Mouse (Mus musculus): ENCODE measurements at regions not wholly inside any gene's neighbourhood (a gene's known extent, or its start where the extent isn't known, plus 50 kb on each side); places are given as distances from the start of the nearest gene placed in this dataset.

- no peak for TF ChIP-seq POLR2A (IDR thresholded peaks at IDR 0.05; ENCODE audit: control insufficient read depth, low read depth, low read length)
- no peak for TF ChIP-seq CTCF (IDR thresholded peaks at IDR 0.05; ENCODE audit: control insufficient read depth, insufficient read depth, insufficient replicate concordance, low read depth, low read length)
- no peaks in the 10 kb centered on the region for H3K36me3 ChIP-seq (ENCODE audit: control insufficient read depth, insufficient read depth, low read length)
- H3K27ac ChIP-seq (ENCODE audit: control insufficient read depth, insufficient read depth, low read depth, low read length): no peak overlapping the region
Measured at GRCm38 (mm10) chr7:36095258-36096130, 292.7 kb upstream of the Zfp507 start.

GRCm38 (mm10) chr7:36091132-36091531, 288.3 kb upstream of the Zfp507 start:
- no peaks in the 10 kb centered on the region for H3K36me3 ChIP-seq (ENCODE audit: control insufficient read depth, insufficient read depth, low read length)
- H3K4me3 ChIP-seq (ENCODE audit: control insufficient read depth, low read depth, low read length): no peak overlapping the region
- H3K27ac ChIP-seq (ENCODE audit: control insufficient read depth, insufficient read depth, low read depth, low read length): no peak overlapping the region
- H3K4me1 ChIP-seq (ENCODE audit: control insufficient read depth, insufficient read depth, low read length): no peaks in the 10 kb centered on the region
- no peaks in the 10 kb centered on the region for H3K27me3 ChIP-seq (ENCODE audit: control insufficient read depth, insufficient read depth, low read length)
- TF ChIP-seq POLR2A (IDR thresholded peaks at IDR 0.05; ENCODE audit: control insufficient read depth, low read depth, low read length) (no peak), CTCF (IDR thresholded peaks at IDR 0.05; ENCODE audit: control insufficient read depth, insufficient read depth, insufficient replicate concordance, low read depth, low read length) (no peak)

More at GRCm38 (mm10) chr7:36095258-36096130, 292.7 kb upstream of the Zfp507 start:
- no peaks in the 10 kb centered on the region for H3K4me1 ChIP-seq (ENCODE audit: control insufficient read depth, insufficient read depth, low read length)
- no peaks in the 10 kb centered on the region for H3K27me3 ChIP-seq (ENCODE audit: control insufficient read depth, insufficient read depth, low read length)
- H3K4me3 ChIP-seq (ENCODE audit: control insufficient read depth, low read depth, low read length): no peak overlapping the region

DNA sequence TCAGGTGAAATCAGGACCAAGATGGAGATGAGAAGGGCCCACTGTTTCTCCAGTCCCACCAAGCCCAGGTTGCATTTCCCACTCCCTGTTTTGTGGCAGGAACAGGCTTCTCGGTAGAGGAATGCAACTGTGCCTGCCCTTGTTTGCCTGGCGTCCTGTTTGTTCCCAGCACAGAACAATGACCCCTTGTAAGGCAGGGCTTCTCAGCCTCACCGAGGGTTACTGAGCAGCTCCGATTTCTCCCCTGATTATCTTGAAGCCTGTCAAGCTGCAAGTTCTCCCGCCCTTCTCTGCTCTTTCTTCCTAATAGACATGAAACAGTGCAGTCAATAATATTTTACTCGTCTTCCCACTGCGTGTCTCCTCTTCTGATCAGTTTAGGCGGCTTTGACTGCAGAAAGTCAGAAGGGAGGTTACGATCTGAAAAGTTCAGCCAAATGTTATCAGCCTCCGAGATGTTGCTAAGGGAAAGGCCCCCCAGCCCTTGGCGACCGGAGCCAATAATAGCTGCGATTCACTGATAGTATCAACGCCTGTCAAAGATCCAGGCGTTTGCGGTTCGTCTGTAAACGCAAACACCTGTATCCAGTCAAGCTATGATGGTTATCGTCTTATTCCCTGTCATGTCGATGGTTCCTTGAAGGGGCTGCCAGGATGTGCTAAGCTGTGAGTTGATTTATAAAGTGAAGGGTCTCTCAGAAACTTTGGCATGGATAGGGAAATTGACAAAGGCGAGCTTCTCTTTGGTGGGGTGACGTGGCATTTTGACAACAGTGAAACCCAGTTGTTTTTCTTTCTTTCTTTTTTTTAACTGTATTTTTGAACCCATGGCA, 287.7 kb upstream of the Zfp507 start:
- H3K27me3 ChIP-seq (ENCODE audit: control insufficient read depth, insufficient read depth, low read length): no peaks in the 10 kb centered on the region
- no peaks in the 10 kb centered on the region for H3K36me3 ChIP-seq (ENCODE audit: control insufficient read depth, insufficient read depth, low read length)
- TF ChIP-seq CTCF (IDR thresholded peaks at IDR 0.05; ENCODE audit: control insufficient read depth, insufficient read depth, insufficient replicate concordance, low read depth, low read length) (no peak), POLR2A (IDR thresholded peaks at IDR 0.05; ENCODE audit: control insufficient read depth, low read depth, low read length) (no peak)
- H3K4me1 ChIP-seq (ENCODE audit: control insufficient read depth, insufficient read depth, low read length): no peaks in the 10 kb centered on the region
- H3K27ac ChIP-seq (ENCODE audit: control insufficient read depth, insufficient read depth, low read depth, low read length): no peak overlapping the region
- H3K4me3 ChIP-seq (ENCODE audit: control insufficient read depth, low read depth, low read length): no peak overlapping the region

DNA sequence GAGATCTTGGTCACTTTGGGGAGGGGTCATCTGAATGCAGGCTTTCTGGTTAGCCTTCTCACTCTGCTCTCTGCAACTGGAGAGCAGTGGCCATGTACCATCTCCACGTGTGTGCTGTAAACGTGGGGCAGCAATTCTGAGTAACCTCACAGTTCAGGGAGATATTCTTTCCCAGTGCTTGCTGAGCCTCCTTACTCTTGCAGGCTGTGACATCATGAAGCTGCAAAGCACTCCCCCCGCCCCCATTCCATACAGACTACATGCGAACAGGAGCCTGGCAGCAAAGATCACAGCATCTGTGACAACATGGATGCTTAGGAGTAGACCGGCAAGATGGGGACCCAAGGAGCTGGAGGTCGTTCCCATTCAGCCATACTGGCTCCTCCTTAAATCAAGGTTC, 284.8 kb upstream of the Zfp507 start:
- Histone ChIP-seq H3K4me3 (ENCODE audit: control insufficient read depth, low read depth, low read length) (no peak overlapping the region), H3K4me1 (ENCODE audit: control insufficient read depth, insufficient read depth, low read length) (no peaks in the 10 kb centered on the region), H3K36me3 (ENCODE audit: control insufficient read depth, insufficient read depth, low read length) (no peaks in the 10 kb centered on the region), H3K27me3 (ENCODE audit: control insufficient read depth, insufficient read depth, low read length) (no peaks in the 10 kb centered on the region), H3K27ac (ENCODE audit: control insufficient read depth, insufficient read depth, low read depth, low read length) (no peak overlapping the region)
- no peak for TF ChIP-seq CTCF (IDR thresholded peaks at IDR 0.05; ENCODE audit: control insufficient read depth, insufficient read depth, insufficient replicate concordance, low read depth, low read length)
- no peak for TF ChIP-seq POLR2A (IDR thresholded peaks at IDR 0.05; ENCODE audit: control insufficient read depth, low read depth, low read length)

- H3K36me3 ChIP-seq (ENCODE audit: control insufficient read depth, insufficient read depth, low read length): no peaks in the 10 kb centered on the region
- H3K4me3 ChIP-seq (ENCODE audit: control insufficient read depth, low read depth, low read length): no peak overlapping the region
- H3K4me1 ChIP-seq (ENCODE audit: control insufficient read depth, insufficient read depth, low read length): no peaks in the 10 kb centered on the region
- H3K27ac ChIP-seq (ENCODE audit: control insufficient read depth, insufficient read depth, low read depth, low read length): no peak overlapping the region
- no peak for TF ChIP-seq CTCF (IDR thresholded peaks at IDR 0.05; ENCODE audit: control insufficient read depth, insufficient read depth, insufficient replicate concordance, low read depth, low read length)
- no peak for TF ChIP-seq POLR2A (IDR thresholded peaks at IDR 0.05; ENCODE audit: control insufficient read depth, low read depth, low read length)
- no peaks in the 10 kb centered on the region for H3K27me3 ChIP-seq (ENCODE audit: control insufficient read depth, insufficient read depth, low read length)
Measured at GRCm38 (mm10) chr7:36078666-36079065, 275.9 kb upstream of the Zfp507 start.

DNA sequence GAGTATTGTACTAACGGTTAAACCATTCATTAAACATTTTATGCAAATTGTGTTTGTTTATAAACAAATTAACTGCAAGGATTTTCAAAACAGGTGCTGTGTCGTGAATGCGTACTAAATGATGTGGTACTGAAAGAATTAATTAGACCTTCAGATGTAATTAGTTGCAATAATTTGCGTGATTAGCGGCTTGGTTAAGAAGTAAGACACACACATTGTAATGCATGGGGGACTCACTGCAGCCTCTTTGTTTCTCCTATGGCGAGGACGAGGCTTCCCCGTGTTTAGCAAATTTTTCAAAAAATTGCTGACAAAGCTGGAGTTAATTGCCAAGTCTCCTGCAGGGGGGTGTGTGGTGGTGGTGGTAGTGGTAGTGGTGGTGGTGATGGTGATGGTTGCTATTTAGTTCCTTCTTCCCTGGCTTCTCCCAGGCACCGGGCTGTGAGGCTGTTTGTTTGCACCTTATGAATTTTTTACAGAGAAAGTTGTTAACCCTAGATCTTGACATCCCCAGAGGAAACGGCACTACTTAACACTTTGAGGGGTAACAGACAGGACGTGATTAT, 275.4 kb upstream of the Zfp507 start:
- TF ChIP-seq CTCF (IDR thresholded peaks at IDR 0.05; ENCODE audit: control insufficient read depth, insufficient read depth, insufficient replicate concordance, low read depth, low read length): no peak
- TF ChIP-seq POLR2A (IDR thresholded peaks at IDR 0.05; ENCODE audit: control insufficient read depth, low read depth, low read length): no peak
- no peaks in the 10 kb centered on the region for H3K27me3 ChIP-seq (ENCODE audit: control insufficient read depth, insufficient read depth, low read length)
- H3K4me1 ChIP-seq (ENCODE audit: control insufficient read depth, insufficient read depth, low read length): no peaks in the 10 kb centered on the region

DNA sequence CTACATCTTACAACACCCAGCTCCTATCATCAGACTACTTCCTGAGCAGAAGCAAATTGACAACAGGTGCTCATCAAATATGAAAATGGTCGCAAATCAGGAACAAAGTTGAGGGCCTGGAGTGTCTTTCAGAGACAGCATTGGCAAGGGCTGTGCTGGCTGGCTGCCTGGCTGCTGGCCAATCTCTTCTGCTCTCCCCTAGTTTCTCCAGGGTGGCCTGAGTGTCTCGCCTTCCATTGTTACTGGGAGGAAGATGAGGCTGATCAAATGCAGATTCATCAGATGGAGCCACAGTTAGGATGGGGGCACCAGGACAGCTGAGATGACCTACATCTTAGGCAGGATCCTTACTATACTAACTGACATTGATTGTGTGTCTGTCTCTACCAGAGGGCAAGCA, 274.5 kb upstream of the Zfp507 start:
- H3K27ac ChIP-seq (ENCODE audit: control insufficient read depth, insufficient read depth, low read depth, low read length): no peak overlapping the region
- no peak overlapping the region for H3K4me3 ChIP-seq (ENCODE audit: control insufficient read depth, low read depth, low read length)
- TF ChIP-seq CTCF (IDR thresholded peaks at IDR 0.05; ENCODE audit: control insufficient read depth, insufficient read depth, insufficient replicate concordance, low read depth, low read length) (no peak), POLR2A (IDR thresholded peaks at IDR 0.05; ENCODE audit: control insufficient read depth, low read depth, low read length) (no peak)
- no peaks in the 10 kb centered on the region for H3K36me3 ChIP-seq (ENCODE audit: control insufficient read depth, insufficient read depth, low read length)
- no peaks in the 10 kb centered on the region for H3K27me3 ChIP-seq (ENCODE audit: control insufficient read depth, insufficient read depth, low read length)
- H3K4me1 ChIP-seq (ENCODE audit: control insufficient read depth, insufficient read depth, low read length): no peaks in the 10 kb centered on the region

More for the DNA sequence above, 275.4 kb upstream of the Zfp507 start:
- Histone ChIP-seq H3K4me3 (ENCODE audit: control insufficient read depth, low read depth, low read length) (no peak overlapping the region), H3K36me3 (ENCODE audit: control insufficient read depth, insufficient read depth, low read length) (no peaks in the 10 kb centered on the region), H3K27ac (ENCODE audit: control insufficient read depth, insufficient read depth, low read depth, low read length) (no peak overlapping the region)

Measured in testis, adult 2 months (tissue).